In genomic region chr4:131723415-131724080, GRCm38 (mm10) we compare ENCODE assay signal across 8 mouse cellular contexts.
DNase-seq lines count a peak whose midpoint lies in the region; ATAC-seq and TF ChIP-seq lines count a peak whose summit lies in the region.

No protein-coding gene starts in this region.

- H3K9me3 ChIP-seq in midbrain, embryonic 10.5 days (replicated peaks), result no peaks in the 10 kb centered on the region
- no peaks in the 10 kb centered on the region for H3K9me3 ChIP-seq in midbrain, embryonic 16.5 days (replicated peaks; ENCODE audit: control insufficient read depth, low read length, poor library complexity, severe bottlenecking)
- no peaks in the 10 kb centered on the region for H3K9me3 ChIP-seq in intestine, embryonic 15.5 days

- H3K27me3 ChIP-seq in midbrain, embryonic 10.5 days (ENCODE audit: low read depth, poor library complexity, severe bottlenecking), result peaks cover 12% of the 10 kb centered on the region; the same call in 1 of the 2 replicates
- no peaks in the 10 kb centered on the region for H3K27me3 ChIP-seq in midbrain, embryonic 16.5 days (ENCODE audit: control insufficient read depth, insufficient read depth, low read depth, low read length)
- no peaks in the 10 kb centered on the region for H3K27me3 ChIP-seq in intestine, embryonic 15.5 days (replicated peaks)

- peak; percentile 59 for DNase-seq in midbrain, embryonic 10.5 days (ENCODE audit: low spot score)
- peak; percentile 83 to 89 for DNase-seq in adrenal gland, postnatal 36 days
- DNase-seq in embryo, embryonic 9.5 days (ENCODE audit: extremely low spot score), result peak; percentile 54
- peak; percentile 44 to 57 for DNase-seq in left cerebral cortex, adult 2 months (ENCODE audit: extremely low spot score in 1 of 2, low spot score in 2 of 2)
- DNase-seq in retina, adult 2 months (ENCODE audit: low read depth, low spot score), result peak; percentile 38
- peak; percentile 66 to 74 for DNase-seq in urinary bladder, postnatal 36 days (ENCODE audit: low spot score in 2 of 2)

- H3K4me1 ChIP-seq in midbrain, embryonic 10.5 days, result peaks cover 19% of the 10 kb centered on the region
- H3K4me1 ChIP-seq in midbrain, embryonic 16.5 days (ENCODE audit: control insufficient read depth, insufficient read depth, low read length), result 0 out of 2 replicates have a peak, but pooled peaks cover under 1% of the 10 kb centered on the region
- H3K4me1 ChIP-seq in intestine, embryonic 15.5 days (replicated peaks), result peaks cover 5% of the 10 kb centered on the region

- H3K4me3 ChIP-seq in midbrain, embryonic 10.5 days, result no peak overlapping the region
- H3K4me3 ChIP-seq in midbrain, embryonic 16.5 days (ENCODE audit: low read depth, low read length), result no peak overlapping the region
- no peak overlapping the region for H3K4me3 ChIP-seq in intestine, embryonic 15.5 days (replicated peaks)
- H3K4me3 ChIP-seq in left cerebral cortex, adult 2 months, result no peak overlapping the region

- peak; percentile 65 for TF ChIP-seq CTCF in left cerebral cortex, adult 2 months (IDR thresholded peaks at IDR 0.05)

- H3K27ac ChIP-seq in midbrain, embryonic 10.5 days (replicated peaks), result no peak overlapping the region
- no peak overlapping the region for H3K27ac ChIP-seq in midbrain, embryonic 16.5 days (ENCODE audit: low read length)
- H3K27ac ChIP-seq in intestine, embryonic 15.5 days, result no peak overlapping the region
- no peak overlapping the region for H3K27ac ChIP-seq in left cerebral cortex, adult 2 months

- ATAC-seq in midbrain, embryonic 16.5 days, result no peak
- 0 out of 2 replicates have a peak, but pooled peaks have one; percentile 38 for ATAC-seq in intestine, embryonic 15.5 days

- intact Hi-C loops in left cerebral cortex, adult 2 months (cut with DNase I), result loop anchor here (2.0 kb wide), 1 partner anchor 115 kb away; the partner anchor contains the start of gene Ptpru

- no peaks in the 10 kb centered on the region for H3K36me3 ChIP-seq in midbrain, embryonic 10.5 days
- H3K36me3 ChIP-seq in midbrain, embryonic 16.5 days (ENCODE audit: control insufficient read depth, insufficient read depth, low read length), result no peaks in the 10 kb centered on the region
- no peaks in the 10 kb centered on the region for H3K36me3 ChIP-seq in intestine, embryonic 15.5 days

- H3K9ac ChIP-seq in midbrain, embryonic 16.5 days (ENCODE audit: low read depth, low read length), result no peak overlapping the region
- no peak overlapping the region for H3K9ac ChIP-seq in intestine, embryonic 15.5 days

- no peak overlapping the region for H3K4me2 ChIP-seq in midbrain, embryonic 16.5 days (ENCODE audit: low read length)
- no peak overlapping the region for H3K4me2 ChIP-seq in intestine, embryonic 15.5 days (replicated peaks)

- WGBS in midbrain, embryonic 10.5 days, result 57% methylated on average over 11 of the region's 11 CpGs
- 59% methylated on average over 11 of the region's 11 CpGs for WGBS in midbrain, embryonic 16.5 days
- 56% methylated on average over 11 of the region's 11 CpGs for WGBS in intestine, embryonic 15.5 days
